Mouse (Mus musculus) E14TG2a.4 (cell line): ENCODE results near the gene Smarcc2.

Experiments used
- CTCF ChIP-seq: conservative IDR thresholded peaks from 2 replicates; pipeline ENCODE4 v1.5.1; 2014; ENCODE audit warnings: low read length
- NANOG ChIP-seq: IDR thresholded peaks from 2 replicates; pipeline ENCODE4 v1.6.1; 2014; ENCODE audit warnings: borderline replicate concordance, low read length, mixed read lengths

- no peak for TF ChIP-seq CTCF
- no peak for TF ChIP-seq NANOG
Observed at GRCm38 (mm10) chr10:128516677-128517076, 57.6 kb downstream of the Smarcc2 start.
